Comparison of ENCODE assay signal across 9 mouse cellular contexts in genomic region chr2:69895502-69896223, GRCm38 (mm10). TPM values are rescaled to one million over a fixed set of nuclear protein-coding genes. Genes with fewer than 3 reads are reported as not detected.
DNase-seq lines count a peak whose midpoint lies in the region; TF ChIP-seq lines count a peak whose summit lies in the region.
"Had no signal": no experiment of that assay in that cellular context is flagged by ENCODE, and none has a peak within 500 bp of the region (broad histone marks: within the 10 kb centered on the region; RNA-seq: fewer than 3 reads in every experiment).

No protein-coding gene starts in this region.

- no peak for TF ChIP-seq POLR2A in heart, adult 2 months (IDR thresholded peaks at IDR 0.05; ENCODE audit: insufficient read depth, low read depth, low read length)

- 66% methylated on average over 14 of the region's 14 CpGs for WGBS in heart, adult 2 months

- DNase-seq in heart, adult 2 months = no peak
- no peak for DNase-seq in heart, postnatal 14 days
- DNase-seq in thymus, postnatal 0 days (ENCODE audit: low spot score) = peak; percentile 22
- DNase-seq in thymus, postnatal 10 days (ENCODE audit: low spot score in 2 of 2) = no peak
- DNase-seq in c-Kit-positive CD71-positive TER-119-positive erythroid progenitor cells, embryonic 14.5 days (ENCODE audit: low spot score) = peak; percentile 37
- DNase-seq in testis, postnatal 10 days (ENCODE audit: low spot score) = peak; percentile 51
- DNase-seq in left cerebral cortex, postnatal 25 days (ENCODE audit: low spot score in 2 of 2) = no peak
- DNase-seq in left cerebral cortex, postnatal 14 days (ENCODE audit: low spot score in 2 of 2) = no peak
- DNase-seq: left cerebral cortex, postnatal 4 days had no signal

- H3K79me2 ChIP-seq in heart, adult 2 months (replicated peaks; ENCODE audit: control insufficient read depth, insufficient read depth, low read length) = peaks cover 3% of the 10 kb centered on the region; the same call in 1 of the 2 replicates

- TF ChIP-seq CTCF in heart, adult 2 months (IDR thresholded peaks at IDR 0.05) = peak; percentile 62

- no peak overlapping the region for H3K9ac ChIP-seq in heart, adult 2 months (ENCODE audit: low read depth, low read length)

- TF ChIP-seq EP300 in heart, adult 2 months (IDR thresholded peaks at IDR 0.05; ENCODE audit: insufficient read depth, low read depth, low read length) = no peak

- no peaks in the 10 kb centered on the region for H3K27me3 ChIP-seq in heart, adult 2 months (ENCODE audit: control insufficient read depth, insufficient read depth, low read length)

- H3K4me1 ChIP-seq in heart, adult 2 months (ENCODE audit: control insufficient read depth, insufficient read depth, low read length) = peaks cover 3% of the 10 kb centered on the region

- H3K36me3 ChIP-seq in heart, adult 2 months (ENCODE audit: control insufficient read depth, insufficient read depth, low read length) = peaks cover 11% of the 10 kb centered on the region

- intact Hi-C loops in heart, adult 2 months (cut with DNase I) = loop anchor here (5.0 kb wide), 2 partner anchors 33 to 173 kb away; partner anchors contain the start of genes Ppig and Ssb
- intact Hi-C loops in heart, postnatal 14 days (cut with DNase I) = no loop called here
- intact Hi-C loops in left cerebral cortex, postnatal 25 days (cut with DNase I) = no loop called here
- intact Hi-C loops in left cerebral cortex, postnatal 14 days (cut with DNase I) = no loop called here

- no peak overlapping the region for H3K27ac ChIP-seq in heart, adult 2 months

- no peak overlapping the region for H3K4me3 ChIP-seq in heart, adult 2 months

RNA-seq across cellular contexts. Expression of gene Ubr3, which starts 1.4 kb away (rescaled TPM):
- 100 to 1,000 TPM; 112 to 117 TPM for total RNA-seq in heart, adult 2 months (2021)
- 26.0 and 50.8 TPM in 2 replicates for polyA plus RNA-seq in heart, adult 2 months (2012; rRNA removed)
- total RNA-seq in heart, postnatal 14 days (2021) = 100 to 1,000 TPM; 110 to 118 TPM
- polyA plus RNA-seq in thymus, postnatal 0 days (2015; fragmentation: Nextera tagmentation; extraction: Ambion mirVana) = 9.0 and 11.0 TPM in 2 replicates
- total RNA-seq in left cerebral cortex, postnatal 25 days (2021) = 100 to 1,000 TPM; 137 to 146 TPM
- 100 to 1,000 TPM; 142 to 153 TPM for total RNA-seq in left cerebral cortex, postnatal 14 days (2021)

RNA-seq across cellular contexts. Expression of gene Mettl5, which starts 10.2 kb away (rescaled TPM):
- 10 to 100 TPM; 20.4 to 24.9 TPM for total RNA-seq in heart, adult 2 months (2021)
- polyA plus RNA-seq in heart, adult 2 months (2012; rRNA removed) = 5.5 and 7.2 TPM in 2 replicates
- 10 to 100 TPM; 19.1 to 20.2 TPM for total RNA-seq in heart, postnatal 14 days (2021)
- polyA plus RNA-seq in thymus, postnatal 0 days (2015; fragmentation: Nextera tagmentation; extraction: Ambion mirVana) = 45.1 and 46.9 TPM in 2 replicates
- total RNA-seq in left cerebral cortex, postnatal 25 days (2021) = 10 to 100 TPM; 10.5 to 14.2 TPM
- 10 to 100 TPM in 1 of 2 experiments, 1 to 10 TPM in 1; 9.7 to 15.7 TPM for total RNA-seq in left cerebral cortex, postnatal 14 days (2021)

RNA-seq across cellular contexts. Expression of gene Ssb, which starts 34.3 kb away (rescaled TPM):
- 10 to 100 TPM; 58.4 to 64.0 TPM for total RNA-seq in heart, adult 2 months (2021)
- 4.3 and 10.7 TPM in 2 replicates for polyA plus RNA-seq in heart, adult 2 months (2012; rRNA removed)
- total RNA-seq in heart, postnatal 14 days (2021) = 10 to 100 TPM; 69.4 to 74.7 TPM
- 317 and 344 TPM in 2 replicates for polyA plus RNA-seq in thymus, postnatal 0 days (2015; fragmentation: Nextera tagmentation; extraction: Ambion mirVana)
- total RNA-seq in left cerebral cortex, postnatal 25 days (2021) = 100 to 1,000 TPM; 119 to 125 TPM
- 100 to 1,000 TPM; 121 to 139 TPM for total RNA-seq in left cerebral cortex, postnatal 14 days (2021)

Comparison
In these comparisons a context has a peak if more than half of its experiments do, and no peak if none do; other contexts are left out.
1. DNase-seq: peak in thymus, postnatal 0 days (single experiment), c-Kit-positive CD71-positive TER-119-positive erythroid progenitor cells, embryonic 14.5 days (single experiment) and testis, postnatal 10 days (single experiment); none in heart, adult 2 months (0 of 2), heart, postnatal 14 days (0 of 2), thymus, postnatal 10 days (0 of 2), left cerebral cortex, postnatal 25 days (0 of 2) and left cerebral cortex, postnatal 14 days (0 of 2).